Mouse (Mus musculus): Measurements from ENCODE around the gene Tnfrsf9. TPM values are rescaled to one million over a fixed set of nuclear protein-coding genes. Genes with fewer than 3 reads are reported as not detected.

The Tnfrsf9 gene
- polyA plus RNA-seq, 1 experiment: not detected

- Histone ChIP-seq H3K27ac (replicated peaks; ENCODE audit: low read depth, low read length) (no peak overlapping the region), H3K4me3 (ENCODE audit: insufficient read depth, low read depth, low read length) (no peak overlapping the region), H3K4me1 (ENCODE audit: control insufficient read depth, insufficient read depth, insufficient read length, low read length) (no peaks in the 10 kb centered on the region)
Measured at GRCm38 (mm10) chr4:150937293-150938062, 23.1 kb downstream of the Tnfrsf9 start.

- no peak overlapping the region for H3K4me3 ChIP-seq (ENCODE audit: insufficient read depth, low read depth, low read length)
Measured at GRCm38 (mm10) chr4:150938063-150938452, 23.7 kb downstream of the Tnfrsf9 start.

DNA sequence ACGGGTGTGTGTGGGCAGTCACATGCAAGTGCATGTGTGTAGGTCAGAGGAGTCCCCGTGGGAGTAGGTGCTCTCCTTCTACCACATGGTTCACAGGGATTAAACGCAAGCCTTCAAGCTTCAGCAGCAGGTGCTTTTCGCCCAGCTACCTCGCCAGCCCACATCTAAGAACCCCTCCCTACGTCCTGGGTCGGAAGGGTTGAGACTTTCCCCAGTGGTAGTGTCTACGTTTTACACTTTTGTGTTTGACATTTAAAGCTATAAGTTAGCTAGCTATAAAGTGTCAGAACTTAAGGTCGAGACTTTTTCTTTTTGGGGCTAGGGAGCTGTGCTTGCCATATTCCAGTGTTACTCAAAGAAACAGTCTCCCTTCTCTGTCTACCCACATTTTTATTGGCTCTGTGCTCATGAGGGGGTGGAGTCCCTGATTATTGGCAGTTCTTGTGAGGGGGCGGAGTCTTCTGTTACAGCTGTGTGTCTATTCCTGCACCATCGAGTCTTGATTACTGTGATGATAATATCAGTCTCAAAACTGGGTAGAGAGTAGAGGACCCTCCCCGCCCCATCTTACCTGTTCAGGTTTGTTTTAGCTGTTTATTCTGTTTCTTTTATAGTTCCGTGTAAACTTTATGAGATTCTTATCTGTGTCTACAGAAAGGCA, 25.8 kb downstream of the Tnfrsf9 start:
- H3K4me3 ChIP-seq (ENCODE audit: insufficient read depth, low read depth, low read length): no peak overlapping the region
- no peak overlapping the region for H3K27ac ChIP-seq (replicated peaks; ENCODE audit: low read depth, low read length)
- H3K4me1 ChIP-seq (ENCODE audit: control insufficient read depth, insufficient read depth, insufficient read length, low read length): no peaks in the 10 kb centered on the region

More at GRCm38 (mm10) chr4:150938063-150938452, 23.7 kb downstream of the Tnfrsf9 start:
- no peaks in the 10 kb centered on the region for H3K4me1 ChIP-seq (ENCODE audit: control insufficient read depth, insufficient read depth, insufficient read length, low read length)
- H3K27ac ChIP-seq (replicated peaks; ENCODE audit: low read depth, low read length): no peak overlapping the region

DNA sequence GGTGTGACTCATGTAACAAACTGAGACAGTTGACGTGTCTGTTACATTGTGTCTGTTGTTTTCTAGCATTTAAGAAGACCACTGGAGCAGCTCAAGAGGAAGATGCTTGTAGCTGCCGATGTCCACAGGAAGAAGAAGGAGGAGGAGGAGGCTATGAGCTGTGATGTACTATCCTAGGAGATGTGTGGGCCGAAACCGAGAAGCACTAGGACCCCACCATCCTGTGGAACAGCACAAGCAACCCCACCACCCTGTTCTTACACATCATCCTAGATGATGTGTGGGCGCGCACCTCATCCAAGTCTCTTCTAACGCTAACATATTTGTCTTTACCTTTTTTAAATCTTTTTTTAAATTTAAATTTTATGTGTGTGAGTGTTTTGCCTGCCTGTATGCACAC, 30.3 kb downstream of the Tnfrsf9 start:
- Histone ChIP-seq H3K27ac (replicated peaks; ENCODE audit: low read depth, low read length) (no peak overlapping the region), H3K4me1 (ENCODE audit: control insufficient read depth, insufficient read depth, insufficient read length, low read length) (no peaks in the 10 kb centered on the region), H3K4me3 (ENCODE audit: insufficient read depth, low read depth, low read length) (no peak overlapping the region)

- no peak overlapping the region for H3K4me3 ChIP-seq (ENCODE audit: insufficient read depth, low read depth, low read length)
- H3K4me1 ChIP-seq (ENCODE audit: control insufficient read depth, insufficient read depth, insufficient read length, low read length): no peaks in the 10 kb centered on the region
- H3K27ac ChIP-seq (replicated peaks; ENCODE audit: low read depth, low read length): no peak overlapping the region
Measured at GRCm38 (mm10) chr4:150950972-150951371, 36.6 kb downstream of the Tnfrsf9 start.

DNA sequence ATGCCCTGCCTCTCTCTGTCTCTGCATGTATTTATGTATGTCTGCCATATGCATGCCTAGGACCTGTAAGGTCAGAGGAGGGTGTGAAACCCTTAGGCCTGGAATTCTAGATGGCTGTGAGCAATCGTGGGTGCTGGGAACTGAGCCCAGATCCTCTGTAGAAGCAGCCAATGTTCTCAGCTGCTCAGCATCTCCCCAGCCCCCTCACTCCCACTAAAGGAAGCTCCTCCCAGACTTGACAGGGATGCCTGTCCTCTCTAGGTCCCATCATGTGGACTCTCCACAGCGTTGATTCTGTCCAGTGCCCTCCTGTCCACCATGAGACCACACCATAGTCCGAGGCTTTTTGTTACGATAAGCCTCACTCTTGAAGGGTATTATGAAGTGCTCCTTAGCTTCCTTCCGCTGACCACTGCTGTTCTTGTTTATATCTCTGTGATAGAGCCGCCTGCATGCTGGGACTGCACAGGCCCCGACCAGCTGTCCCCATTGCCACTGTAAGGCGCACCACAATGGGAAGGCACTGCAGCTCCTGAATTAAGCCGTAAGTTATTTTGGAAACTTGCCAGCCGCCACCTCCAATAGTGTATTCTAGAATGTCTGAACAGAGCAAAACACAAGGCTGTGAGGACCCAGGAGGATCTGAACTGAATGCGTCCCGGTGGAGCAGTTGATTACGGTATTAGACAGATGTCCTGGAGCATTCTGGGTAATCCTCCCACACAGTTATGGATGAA, 42.2 kb downstream of the Tnfrsf9 start:
- H3K4me1 ChIP-seq (ENCODE audit: control insufficient read depth, insufficient read depth, insufficient read length, low read length): no peaks in the 10 kb centered on the region
- H3K27ac ChIP-seq (replicated peaks; ENCODE audit: low read depth, low read length): no peak overlapping the region
- no peak overlapping the region for H3K4me3 ChIP-seq (ENCODE audit: insufficient read depth, low read depth, low read length)

DNA sequence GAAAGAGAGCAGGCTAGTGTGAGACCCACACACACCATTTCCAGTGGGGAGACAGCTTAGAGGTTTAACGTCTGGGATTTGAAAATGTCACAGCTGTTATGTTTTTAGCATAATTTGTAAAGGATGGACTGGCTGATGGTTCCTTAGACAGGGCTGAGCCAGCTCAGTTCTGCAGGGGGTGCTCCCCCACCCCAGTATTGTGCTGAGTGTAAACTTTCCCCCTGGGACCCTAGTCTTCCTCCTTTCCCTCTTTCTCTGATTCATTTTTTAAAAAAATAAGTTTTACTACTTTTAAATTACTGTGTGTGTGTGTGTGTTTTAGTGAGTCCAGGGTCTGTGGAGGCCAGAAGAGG, 42.7 kb downstream of the Tnfrsf9 start:
- Histone ChIP-seq H3K4me3 (ENCODE audit: insufficient read depth, low read depth, low read length) (no peak overlapping the region), H3K27ac (replicated peaks; ENCODE audit: low read depth, low read length) (no peak overlapping the region), H3K4me1 (ENCODE audit: control insufficient read depth, insufficient read depth, insufficient read length, low read length) (no peaks in the 10 kb centered on the region)

DNA sequence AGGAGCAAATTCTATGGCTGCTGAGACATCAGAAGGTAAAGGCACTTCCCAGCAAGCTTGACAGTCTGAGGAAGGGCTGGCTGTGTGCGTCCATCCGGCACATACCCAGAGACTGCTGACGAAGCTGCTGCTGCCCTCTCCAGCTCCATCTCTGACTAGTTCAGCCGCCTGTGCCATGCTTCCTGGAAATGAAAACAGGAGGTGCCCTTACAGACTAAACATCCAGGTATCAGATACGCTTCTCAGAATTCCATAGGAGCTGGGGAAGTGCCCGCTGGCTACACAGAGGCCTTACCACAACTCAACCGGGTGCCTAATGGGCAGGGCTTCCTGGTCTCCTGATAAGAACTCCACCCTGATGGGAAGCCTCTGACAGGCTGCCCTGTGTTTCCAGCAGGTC, 44.2 kb downstream of the Tnfrsf9 start:
- Histone ChIP-seq H3K4me3 (ENCODE audit: insufficient read depth, low read depth, low read length) (no peak overlapping the region), H3K27ac (replicated peaks; ENCODE audit: low read depth, low read length) (no peak overlapping the region), H3K4me1 (ENCODE audit: control insufficient read depth, insufficient read depth, insufficient read length, low read length) (no peaks in the 10 kb centered on the region)

DNA sequence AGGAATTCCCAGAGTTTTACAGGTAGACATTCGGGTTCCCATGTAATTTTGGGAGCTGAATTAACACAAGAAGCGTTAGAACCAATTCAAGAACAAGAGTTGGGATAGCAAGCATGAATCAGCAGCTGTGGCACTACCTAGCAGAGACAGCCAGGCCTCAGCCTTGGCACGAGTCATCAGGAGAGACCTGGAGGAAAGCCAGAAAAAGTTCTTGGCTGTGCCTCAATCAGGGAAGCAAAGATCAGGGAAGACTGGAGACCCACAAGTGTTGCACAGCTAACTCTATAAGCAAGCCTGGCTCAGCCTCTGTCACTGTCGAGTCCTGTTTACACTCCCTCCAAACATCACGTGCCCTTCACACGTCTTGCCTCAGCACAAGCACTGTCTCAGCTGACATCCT, 47.9 kb downstream of the Tnfrsf9 start:
- Histone ChIP-seq H3K4me3 (ENCODE audit: insufficient read depth, low read depth, low read length) (no peak overlapping the region), H3K27ac (replicated peaks; ENCODE audit: low read depth, low read length) (0 out of 2 replicates have a peak overlapping the region, but pooled peaks have one; percentile 5), H3K4me1 (ENCODE audit: control insufficient read depth, insufficient read depth, insufficient read length, low read length) (no peaks in the 10 kb centered on the region; the same call in 1 of the 2 replicates)

- Histone ChIP-seq H3K27ac (replicated peaks; ENCODE audit: low read depth, low read length) (no peak overlapping the region), H3K4me3 (ENCODE audit: insufficient read depth, low read depth, low read length) (no peak overlapping the region), H3K4me1 (ENCODE audit: control insufficient read depth, insufficient read depth, insufficient read length, low read length) (no peaks in the 10 kb centered on the region; the same call in 1 of the 2 replicates)
Measured at GRCm38 (mm10) chr4:150963711-150964110, 49.3 kb downstream of the Tnfrsf9 start.

GRCm38 (mm10) chr4:150964635-150965554, 50.5 kb downstream of the Tnfrsf9 start:
- Histone ChIP-seq H3K27ac (replicated peaks; ENCODE audit: low read depth, low read length) (no peak overlapping the region), H3K4me1 (ENCODE audit: control insufficient read depth, insufficient read depth, insufficient read length, low read length) (no peaks in the 10 kb centered on the region; the same call in 1 of the 2 replicates), H3K4me3 (ENCODE audit: insufficient read depth, low read depth, low read length) (peak overlapping the region; percentile 35)

GRCm38 (mm10) chr4:150965555-150965951, 51.2 kb downstream of the Tnfrsf9 start:
- no peak overlapping the region for H3K4me3 ChIP-seq (ENCODE audit: insufficient read depth, low read depth, low read length)
- no peak overlapping the region for H3K27ac ChIP-seq (replicated peaks; ENCODE audit: low read depth, low read length)
- no peaks in the 10 kb centered on the region; the same call in 1 of the 2 replicates for H3K4me1 ChIP-seq (ENCODE audit: control insufficient read depth, insufficient read depth, insufficient read length, low read length)

DNA sequence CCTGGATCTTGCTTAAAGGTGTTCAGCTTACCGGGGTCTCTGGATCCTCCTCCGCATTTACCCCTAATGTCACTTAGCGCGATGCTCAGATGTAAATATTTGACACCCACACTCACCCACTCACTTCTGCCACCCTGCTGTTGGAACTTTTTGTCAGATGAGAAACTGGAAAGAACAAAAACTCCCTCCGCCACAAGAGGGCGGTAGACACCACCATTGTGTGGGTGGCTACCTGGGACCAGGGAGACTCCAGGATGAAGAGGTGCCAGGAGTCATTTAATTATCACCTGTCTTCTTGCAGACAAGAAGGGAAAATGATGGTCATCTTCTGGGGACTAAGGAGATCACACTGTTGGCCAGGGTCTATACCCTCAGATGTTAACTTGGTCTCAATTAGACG, 52.2 kb downstream of the Tnfrsf9 start:
- Histone ChIP-seq H3K4me1 (ENCODE audit: control insufficient read depth, insufficient read depth, insufficient read length, low read length) (no peaks in the 10 kb centered on the region; the same call in 1 of the 2 replicates), H3K27ac (replicated peaks; ENCODE audit: low read depth, low read length) (no peak overlapping the region), H3K4me3 (ENCODE audit: insufficient read depth, low read depth, low read length) (no peak overlapping the region)

DNA sequence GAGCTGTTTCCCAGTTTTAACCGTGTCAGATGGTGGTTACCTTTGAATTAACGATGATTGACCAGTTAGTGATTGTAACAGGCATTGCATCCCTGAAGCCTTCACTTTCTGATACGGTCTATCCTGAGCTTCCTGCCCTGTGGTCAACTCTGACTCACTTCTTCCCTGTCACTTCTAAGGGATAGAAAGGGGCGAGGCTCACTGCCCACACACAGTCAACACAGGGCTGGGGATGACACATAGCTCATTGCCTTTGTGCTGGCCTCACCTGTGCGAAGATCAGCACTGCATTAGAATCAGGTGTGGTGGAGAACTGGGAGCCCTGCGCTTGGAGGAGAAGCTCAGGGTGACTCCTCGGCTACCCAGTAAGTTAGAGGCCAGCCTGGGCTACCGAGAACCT, 54.6 kb downstream of the Tnfrsf9 start:
- Histone ChIP-seq H3K4me1 (ENCODE audit: control insufficient read depth, insufficient read depth, insufficient read length, low read length) (no peaks in the 10 kb centered on the region; the same call in 1 of the 2 replicates), H3K27ac (replicated peaks; ENCODE audit: low read depth, low read length) (no peak overlapping the region), H3K4me3 (ENCODE audit: insufficient read depth, low read depth, low read length) (no peak overlapping the region)
